Mouse (Mus musculus) ES-Bruce4 (cell line): ENCODE measurements around the gene Afg1l.
A peak's percentile ranks its signal among the peaks of the same experiment; 100 is the strongest.

ENCODE experiments used
- CTCF ChIP-seq: IDR thresholded peaks from one replicate; pipeline ENCODE4 v1.8.1; 2011; ENCODE audit warnings: low read depth, low read length
- POLR2A ChIP-seq: IDR thresholded peaks from one replicate; pipeline ENCODE4 v1.8.1; 2011; ENCODE audit warnings: low read length; ENCODE audit not compliant: insufficient read depth

DNA sequence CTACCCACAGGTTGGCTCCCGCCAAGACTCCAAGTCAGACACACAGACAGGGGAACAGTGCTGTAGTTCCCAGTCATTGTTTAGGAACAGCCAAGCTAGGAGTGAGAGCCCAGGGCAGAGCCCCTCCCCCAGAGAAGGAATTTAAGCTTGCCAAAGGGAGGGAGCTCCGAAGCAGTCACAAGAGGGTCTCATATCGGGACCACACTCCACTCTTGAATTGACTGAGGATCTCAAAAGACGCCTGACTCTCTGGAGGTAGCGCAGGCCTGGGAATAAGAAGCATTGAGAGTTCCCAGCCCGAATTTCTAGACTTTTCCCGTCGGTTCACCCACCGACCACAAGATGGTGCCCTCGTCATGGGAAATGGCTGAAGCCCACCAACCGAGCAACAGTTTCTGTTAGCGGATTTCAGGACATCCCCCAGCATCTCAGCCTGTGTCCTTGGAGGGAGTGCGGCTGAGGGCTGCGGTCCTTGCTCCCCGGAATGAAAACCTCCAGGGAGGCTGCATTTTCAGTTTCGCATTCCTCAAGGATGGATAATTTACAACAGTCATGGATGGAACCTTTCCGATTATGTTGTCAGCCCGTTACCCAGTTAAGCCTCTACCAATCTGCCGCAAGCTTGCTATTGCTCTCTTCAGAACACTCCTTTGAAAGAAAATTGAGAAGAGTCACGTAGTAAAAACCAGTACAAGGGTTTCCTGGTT, 170.2 kb downstream of the Afg1l start:
- TF ChIP-seq POLR2A (no peak), CTCF (peak; percentile 89)
